In the genomic region with DNA sequence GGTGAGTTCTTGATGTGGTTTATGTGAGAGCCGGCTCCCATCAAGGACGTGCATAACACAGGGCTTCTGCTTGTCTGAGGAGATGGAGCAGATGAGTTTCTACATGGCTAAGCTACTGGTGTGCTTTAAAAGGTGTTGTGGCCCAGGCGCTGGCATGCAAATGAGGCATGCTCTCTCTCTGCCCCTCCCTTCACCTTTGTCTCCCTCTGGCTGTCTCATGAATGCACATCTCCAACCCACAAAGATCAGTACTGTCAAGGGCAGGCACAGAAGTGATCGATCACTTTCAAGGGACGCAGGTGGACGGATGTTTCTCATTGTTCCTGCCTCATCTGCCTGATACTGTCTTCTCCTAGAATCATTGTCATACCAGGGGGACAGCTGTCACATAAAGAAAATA, we compare ENCODE assay signal across 26 mouse cellular contexts. TPM values are rescaled to one million over a fixed set of nuclear protein-coding genes. Genes with fewer than 3 reads are reported as not detected.
DNase-seq lines count a peak whose midpoint lies in the region; ATAC-seq and TF ChIP-seq lines count a peak whose summit lies in the region.
"Had no signal": no experiment of that assay in that cellular context is flagged by ENCODE, and none has a peak within 500 bp of the region (broad histone marks: within the 10 kb centered on the region; RNA-seq: fewer than 3 reads in every experiment).

No protein-coding gene starts in this region.

- no peak for TF ChIP-seq CTCF in hindbrain, postnatal 0 days (IDR thresholded peaks at IDR 0.05; ENCODE audit: low read depth)

- ATAC-seq in hindbrain, postnatal 0 days, result no peak
- no peak for ATAC-seq in hindbrain, embryonic 13.5 days (ENCODE audit: low FRiP score)
- ATAC-seq: activated CD4-positive, CD25-positive, alpha-beta regulatory T cell, adult 4 months; CD4-positive, CD25-positive, alpha-beta regulatory T cell, adult 4 months; forebrain, embryonic 13.5 days; forebrain, postnatal 0 days; intestine, embryonic 15.5 days; Patski had no signal

- no peaks in the 10 kb centered on the region for H3K9me3 ChIP-seq in hindbrain, embryonic 10.5 days
- peaks cover 4% of the 10 kb centered on the region; the same call in 1 of the 2 replicates for H3K9me3 ChIP-seq in hindbrain, postnatal 0 days (ENCODE audit: low read length)
- H3K9me3 ChIP-seq in hindbrain, embryonic 13.5 days, result peaks cover 12% of the 10 kb centered on the region; the same call in 1 of the 2 replicates
- H3K9me3 ChIP-seq: forebrain, embryonic 10.5 days; intestine, embryonic 15.5 days had no signal

- DNase-seq in hindbrain, embryonic 10.5 days (ENCODE audit: low spot score), result peak; percentile 15
- no peak for DNase-seq in hindbrain, postnatal 0 days (ENCODE audit: low spot score)
- DNase-seq in A20 (ENCODE audit: low read depth, low spot score), result peak; percentile 21
- peak; percentile 35 for DNase-seq in ES-CJ7 (ENCODE audit: low read depth, low spot score)
- DNase-seq in lung, postnatal 36 days, result no peak
- DNase-seq in adrenal gland, adult 18-20 months (ENCODE audit: low spot score in 2 of 2), result no peak
- DNase-seq: adrenal gland, postnatal 10 days; adrenal gland, postnatal 36 days; cerebellum, adult 18-20 months; cerebellum, adult 9-10 months; cerebellum, postnatal 14 days; forebrain, postnatal 0 days; gastrocnemius, adult 2 months; gastrocnemius, postnatal 25 days; heart, adult 18-20 months; kidney, adult 11 months; kidney, adult 8-10 months had no signal

- peaks cover 27% of the 10 kb centered on the region for H3K36me3 ChIP-seq in hindbrain, embryonic 10.5 days
- H3K36me3 ChIP-seq in hindbrain, postnatal 0 days (ENCODE audit: insufficient read depth, low read length), result no peaks in the 10 kb centered on the region
- peaks cover 7% of the 10 kb centered on the region; the same call in 1 of the 2 replicates for H3K36me3 ChIP-seq in hindbrain, embryonic 13.5 days
- H3K36me3 ChIP-seq: G1E had no signal

- no peak overlapping the region for H3K4me2 ChIP-seq in hindbrain, postnatal 0 days (ENCODE audit: low read depth, low read length)
- H3K4me2 ChIP-seq in hindbrain, embryonic 13.5 days, result no peak overlapping the region
- H3K4me2 ChIP-seq: forebrain, embryonic 13.5 days; intestine, embryonic 15.5 days had no signal

- H3K27me3 ChIP-seq in hindbrain, embryonic 10.5 days (ENCODE audit: insufficient read depth, poor library complexity, severe bottlenecking), result no peaks in the 10 kb centered on the region
- H3K27me3 ChIP-seq in hindbrain, postnatal 0 days (ENCODE audit: insufficient read depth, low read length), result no peaks in the 10 kb centered on the region
- no peaks in the 10 kb centered on the region for H3K27me3 ChIP-seq in hindbrain, embryonic 13.5 days
- H3K27me3 ChIP-seq: forebrain, embryonic 13.5 days; intestine, embryonic 15.5 days; Patski had no signal

- 67% methylated on average over 6 of the region's 6 CpGs for WGBS in hindbrain, embryonic 10.5 days
- 47% methylated on average over 6 of the region's 6 CpGs for WGBS in hindbrain, postnatal 0 days
- WGBS in hindbrain, embryonic 13.5 days, result 41% methylated on average over 6 of the region's 6 CpGs

- peaks cover 13% of the 10 kb centered on the region; the same call in 1 of the 2 replicates for H3K4me1 ChIP-seq in hindbrain, embryonic 10.5 days (replicated peaks)
- no peaks in the 10 kb centered on the region for H3K4me1 ChIP-seq in hindbrain, postnatal 0 days (ENCODE audit: insufficient read depth, low read length)
- H3K4me1 ChIP-seq in hindbrain, embryonic 13.5 days (replicated peaks), result peaks cover 10% of the 10 kb centered on the region; the same call in 1 of the 2 replicates
- H3K4me1 ChIP-seq: forebrain, embryonic 10.5 days; forebrain, embryonic 13.5 days; intestine, embryonic 15.5 days had no signal

- no peak overlapping the region for H3K27ac ChIP-seq in hindbrain, embryonic 10.5 days
- no peak overlapping the region for H3K27ac ChIP-seq in hindbrain, postnatal 0 days
- peak overlapping the region; percentile 44 for H3K27ac ChIP-seq in hindbrain, embryonic 13.5 days
- H3K27ac ChIP-seq: forebrain, embryonic 10.5 days; forebrain, embryonic 13.5 days; gastrocnemius, adult 2 months; intestine, embryonic 15.5 days had no signal

- H3K4me3 ChIP-seq in hindbrain, embryonic 10.5 days, result no peak overlapping the region
- no peak overlapping the region for H3K4me3 ChIP-seq in hindbrain, postnatal 0 days (ENCODE audit: low read length)
- no peak overlapping the region for H3K4me3 ChIP-seq in hindbrain, embryonic 13.5 days
- H3K4me3 ChIP-seq: forebrain, embryonic 10.5 days; forebrain, embryonic 13.5 days; gastrocnemius, adult 2 months; intestine, embryonic 15.5 days had no signal

- H3K9ac ChIP-seq in hindbrain, postnatal 0 days (replicated peaks; ENCODE audit: low read length), result no peak overlapping the region
- H3K9ac ChIP-seq in hindbrain, embryonic 13.5 days, result peak overlapping the region; percentile 35; the same call in 1 of the 2 replicates
- H3K9ac ChIP-seq: forebrain, embryonic 13.5 days; forebrain, postnatal 0 days; intestine, embryonic 15.5 days had no signal

RNA-seq across cellular contexts. Expression of a gene that starts 57.4 kb away (rescaled TPM):
- 6.0 and 6.9 TPM in 2 replicates for polyA plus RNA-seq in hindbrain, embryonic 10.5 days (2016; fragmentation: Nextera tagmentation; extraction: Ambion mirVana)
- 4.4 and 6.0 TPM in 2 replicates for total RNA-seq in hindbrain, postnatal 0 days (2014; rRNA removed)
- 1.5 and 1.7 TPM in 2 replicates for polyA plus RNA-seq in hindbrain, postnatal 0 days (2015; fragmentation: Nextera tagmentation; extraction: Ambion mirVana)
- polyA plus RNA-seq in hindbrain, embryonic 13.5 days (2015; fragmentation: Nextera tagmentation; extraction: Ambion mirVana), result 1.8 and 2.0 TPM in 2 replicates
- total RNA-seq in adrenal gland, adult 18-20 months (2021), result 10 to 100 TPM; 24.9 to 57.9 TPM
- polyA plus RNA-seq: C2C12, G1E had no signal

Comparison
In these comparisons a context has a peak if more than half of its experiments do, and no peak if none do; other contexts are left out.
1. DNase-seq: peak in hindbrain, embryonic 10.5 days (single experiment), A20 (single experiment) and ES-CJ7 (single experiment); none in hindbrain, postnatal 0 days (single experiment), lung, postnatal 36 days (single experiment) and adrenal gland, adult 18-20 months (0 of 2).